Mouse (Mus musculus) stomach, embryonic 14.5 days (tissue): Measurements from ENCODE around the gene Khdrbs2. TPM values are rescaled to one million over a fixed set of nuclear protein-coding genes. Genes with fewer than 3 reads are reported as not detected.

ENCODE experiments used
- ATAC-seq: fragments of 200-750 bp; cut with Nextera tagmentation; 2 replicates; pipeline ENCODE4 v1.8.0; 2017; ENCODE audit warnings: low read depth, moderate TSS enrichment; ENCODE audit not compliant: insufficient number of reproducible peaks, insufficient read depth, low FRiP score
- H3K27ac ChIP-seq: fragments of 300-500 bp; sonication (generic); 2 replicates; pipeline ENCODE4 v1.5.1; 2014; ENCODE audit warnings: mild to moderate bottlenecking, low read length, moderate library complexity, mixed read lengths
- H3K27me3 ChIP-seq: fragments of 300-500 bp; sonication (generic); 2 replicates; pipeline ENCODE4 v1.6.1; 2014; ENCODE audit warnings: low read length, control low read depth, mixed read lengths; ENCODE audit not compliant: control insufficient read depth, insufficient read depth
- H3K36me3 ChIP-seq: fragments of 300-500 bp; sonication (generic); 2 replicates; pipeline ENCODE4 v1.6.1; 2014; ENCODE audit warnings: mild to moderate bottlenecking, control low read depth, low read length, moderate library complexity, mixed read lengths; ENCODE audit not compliant: control insufficient read depth, insufficient read depth
- H3K4me1 ChIP-seq: fragments of 300-500 bp; sonication (generic); 2 replicates; pipeline ENCODE4 v1.6.1; 2014; ENCODE audit warnings: low read length, control low read depth, mixed read lengths; ENCODE audit not compliant: control insufficient read depth, insufficient read depth
- H3K4me2 ChIP-seq: fragments of 300-500 bp; sonication (generic); replicated peaks from 2 replicates; pipeline ENCODE4 v1.6.1; 2014; ENCODE audit warnings: low read depth, low read length, control low read depth
- H3K4me3 ChIP-seq: fragments of 300-500 bp; sonication (generic); 2 replicates; pipeline ENCODE4 v1.5.1; 2014; ENCODE audit warnings: low read depth, low read length, control low read depth
- H3K9ac ChIP-seq: fragments of 300-500 bp; sonication (generic); replicated peaks from 2 replicates; pipeline ENCODE4 v1.6.1; 2014; ENCODE audit warnings: low read depth, mild to moderate bottlenecking, control low read depth, low read length, moderate library complexity, mixed read lengths
- H3K9me3 ChIP-seq: fragments of 300-500 bp; sonication (generic); 2 replicates; pipeline ENCODE4 v1.6.1; 2016; ENCODE audit warnings: low read depth, low read length, control low read depth; ENCODE audit not compliant: control insufficient read depth
- WGBS: fragments of 180-500 bp; shearing (Covaris S2); extraction: QIAGEN DNeasy Blood & Tissue Kit; methylation state at CpG from one replicate; pipeline ENCODE4 v1.1.7; 2014; 5-methylcytosine and 5-hydroxymethylcytosine counted together
- polyA plus RNA-seq: library from polyadenylated mRNA; unstranded; fragments of >200 nt; fragmentation: Nextera tagmentation; extraction: Ambion mirVana; gene quantifications from 2 replicates; pipeline ENCODE4 v1.2.1, GENCODE M21; 2014

Khdrbs2 gene
- polyA plus RNA-seq, 1 experiment from 2014 or later: 6.4 TPM

- ATAC-seq: no peak
- H3K4me1 ChIP-seq: no peaks in the 10 kb centered on the region
- H3K4me2 ChIP-seq: no peak overlapping the region
- H3K36me3 ChIP-seq: no peaks in the 10 kb centered on the region
- H3K9ac ChIP-seq: no peak overlapping the region
- no peak overlapping the region for H3K4me3 ChIP-seq
- H3K9me3 ChIP-seq: no peaks in the 10 kb centered on the region
- H3K27ac ChIP-seq: no peak overlapping the region
- H3K27me3 ChIP-seq: no peaks in the 10 kb centered on the region
- 87% methylated on average over 4 of the region's 4 CpGs for WGBS
Observed at GRCm38 (mm10) chr1:32633404-32633803, 460.9 kb downstream of the Khdrbs2 start.

- Histone ChIP-seq H3K4me1 (no peaks in the 10 kb centered on the region), H3K9me3 (no peaks in the 10 kb centered on the region), H3K9ac (no peak overlapping the region), H3K36me3 (no peaks in the 10 kb centered on the region), H3K27ac (no peak overlapping the region), H3K4me3 (no peak overlapping the region), H3K27me3 (no peaks in the 10 kb centered on the region), H3K4me2 (no peak overlapping the region)
- no peak for ATAC-seq
- 90% methylated on average over 5 of the region's 5 CpGs for WGBS
Observed at GRCm38 (mm10) chr1:32639118-32639517, 466.6 kb downstream of the Khdrbs2 start.

- H3K9ac ChIP-seq: no peak overlapping the region
- H3K4me3 ChIP-seq: no peak overlapping the region
- H3K27me3 ChIP-seq: no peaks in the 10 kb centered on the region
- no peak overlapping the region for H3K27ac ChIP-seq
- no peaks in the 10 kb centered on the region for H3K36me3 ChIP-seq
- no peaks in the 10 kb centered on the region for H3K4me1 ChIP-seq
- 82% methylated on average over 3 of the region's 3 CpGs for WGBS
- no peaks in the 10 kb centered on the region for H3K9me3 ChIP-seq
- ATAC-seq: no peak
- H3K4me2 ChIP-seq: no peak overlapping the region
Observed at GRCm38 (mm10) chr1:32649647-32650209, 477.2 kb downstream of the Khdrbs2 start.

- H3K27me3 ChIP-seq: no peaks in the 10 kb centered on the region
- ATAC-seq: no peak
- H3K4me1 ChIP-seq: no peaks in the 10 kb centered on the region
- H3K9me3 ChIP-seq: no peaks in the 10 kb centered on the region
- 77% methylated on average over 9 of the region's 9 CpGs for WGBS
- no peak overlapping the region for H3K27ac ChIP-seq
- H3K9ac ChIP-seq: no peak overlapping the region
- no peak overlapping the region for H3K4me3 ChIP-seq
- no peaks in the 10 kb centered on the region for H3K36me3 ChIP-seq
- H3K4me2 ChIP-seq: no peak overlapping the region
Observed at GRCm38 (mm10) chr1:32693806-32694205, 521.3 kb downstream of the Khdrbs2 start.

GRCm38 (mm10) chr1:32700132-32700531 is 527.6 kb downstream of the Khdrbs2 start:
- Histone ChIP-seq H3K27me3 (no peaks in the 10 kb centered on the region), H3K9me3 (no peaks in the 10 kb centered on the region), H3K4me1 (no peaks in the 10 kb centered on the region), H3K27ac (no peak overlapping the region), H3K4me2 (no peak overlapping the region), H3K36me3 (no peaks in the 10 kb centered on the region), H3K9ac (no peak overlapping the region), H3K4me3 (no peak overlapping the region)
- ATAC-seq: no peak
- 94% methylated on average over 4 of the region's 4 CpGs for WGBS

GRCm38 (mm10) chr1:32701267-32701666 is 528.8 kb downstream of the Khdrbs2 start:
- no peak overlapping the region for H3K27ac ChIP-seq
- H3K9ac ChIP-seq: no peak overlapping the region
- no peak for ATAC-seq
- 92% methylated on average over 3 of the region's 3 CpGs for WGBS
- H3K4me1 ChIP-seq: no peaks in the 10 kb centered on the region
- H3K36me3 ChIP-seq: no peaks in the 10 kb centered on the region
- no peaks in the 10 kb centered on the region for H3K27me3 ChIP-seq
- H3K4me2 ChIP-seq: no peak overlapping the region
- no peak overlapping the region for H3K4me3 ChIP-seq
- no peaks in the 10 kb centered on the region for H3K9me3 ChIP-seq
